Mouse (Mus musculus) liver, embryonic 14.5 days (tissue): ENCODE results near the gene Iqgap2. TPM values are rescaled to one million over a fixed set of nuclear protein-coding genes. Genes with fewer than 3 reads are reported as not detected.

ENCODE experiments used
- ATAC-seq: fragments of 200-750 bp; cut with Nextera tagmentation; 2 replicates; pipeline ENCODE4 v1.8.0; 2017; ENCODE audit warnings: moderate number of reproducible peaks, mild to moderate bottlenecking, moderate library complexity; ENCODE audit not compliant: insufficient read depth
- DNase-seq, 3 experiments: peaks; one replicate each; pipeline ENCODE4 v3.0.0-alpha.2; 2012 to 2013; ENCODE audit warnings: low read depth in 3 of 3, low spot score in 3 of 3
- H3K27ac ChIP-seq: fragments of 300-500 bp; sonication (generic); 2 replicates; pipeline ENCODE4 v1.5.1; 2014; ENCODE audit warnings: moderate library complexity, mild to moderate bottlenecking, control low read depth, inconsistent platforms
- H3K27me3 ChIP-seq: fragments of 300-500 bp; sonication (generic); 2 replicates; pipeline ENCODE4 v1.6.1; 2014; ENCODE audit warnings: mild to moderate bottlenecking, low read length, moderate library complexity; ENCODE audit not compliant: control insufficient read depth, insufficient read depth
- H3K36me3 ChIP-seq: fragments of 300-500 bp; sonication (generic); replicated peaks from 2 replicates; pipeline ENCODE4 v1.6.1; 2014; ENCODE audit warnings: low read depth; ENCODE audit not compliant: control insufficient read depth, insufficient read depth
- H3K4me1 ChIP-seq, 2 experiments: fragments of 200-500 bp in 1 of 2; fragments of 300-500 bp in 1 of 2; sonication (generic) in 1 of 2; replicated peaks; 2 replicates each; pipeline ENCODE4 v1.6.1; 2012 to 2014; ENCODE audit warnings: antibody characterized with exemption in 1 of 2, inconsistent platforms in 1 of 2, low read length in 1 of 2; ENCODE audit not compliant: control insufficient read depth in 2 of 2, insufficient read depth in 2 of 2
- H3K4me2 ChIP-seq: fragments of 300-500 bp; sonication (generic); 2 replicates; pipeline ENCODE4 v1.6.1; 2014; ENCODE audit warnings: low read depth, mild to moderate bottlenecking, control low read depth, moderate library complexity
- H3K4me3 ChIP-seq, 2 experiments: fragments of 200-500 bp in 1 of 2; fragments of 300-500 bp in 1 of 2; sonication (generic) in 1 of 2; 2 replicates each; pipeline ENCODE4 v1.5.1; 2012 to 2014; ENCODE audit warnings: low read depth in 2 of 2, low read length in 2 of 2, mild to moderate bottlenecking in 2 of 2, control low read depth in 1 of 2, inconsistent platforms in 1 of 2, moderate library complexity in 1 of 2; ENCODE audit not compliant: insufficient read depth in 1 of 2
- H3K9ac ChIP-seq: fragments of 300-500 bp; sonication (generic); replicated peaks from 2 replicates; pipeline ENCODE4 v1.6.1; 2014; ENCODE audit warnings: mild to moderate bottlenecking, control low read depth, moderate library complexity
- H3K9me3 ChIP-seq: fragments of 300-500 bp; sonication (generic); 2 replicates; pipeline ENCODE4 v1.6.1; 2016; ENCODE audit warnings: low read length, mixed read lengths; ENCODE audit not compliant: control insufficient read depth
- CTCF ChIP-seq: IDR thresholded peaks from 2 replicates; pipeline ENCODE4 v1.5.1; 2016; ENCODE audit warnings: antibody characterized with exemption, low read depth, control low read depth
- EP300 ChIP-seq: IDR thresholded peaks from 2 replicates; pipeline ENCODE4 v1.6.1; 2016; ENCODE audit warnings: antibody characterized with exemption, low read depth
- whole genome bisulfite sequencing: fragments of 180-500 bp; shearing (Covaris S2); extraction: QIAGEN DNeasy Blood & Tissue Kit; methylation state at CpG from one replicate; pipeline ENCODE4 v1.1.7; 2014; ENCODE audit not compliant: insufficient replicate concordance; 5-methylcytosine and 5-hydroxymethylcytosine counted together
- polyA plus RNA-seq, 2 experiments: library from polyadenylated mRNA; depleted of rRNA in 1 of 2; stranded (reverse) in 1 of 2; unstranded in 1 of 2; fragments of >200 nt; fragmentation: Nextera tagmentation in 1 of 2; extraction: Ambion mirVana in 1 of 2; gene quantifications; 2 replicates each; pipeline versions ENCODE4 v1.2.1 to v1.2.3; 2012 to 2014

Iqgap2 gene
- polyA plus RNA-seq, 2 experiments: 10.8 to 11.8 TPM

- TF ChIP-seq EP300 (no peak), CTCF (no peak)
- Histone ChIP-seq H3K36me3 (no peaks in the 10 kb centered on the region), H3K4me1 (peaks cover 0 to 20% of the 10 kb centered on the region in 2 experiments; a peak in 2 of 4 replicates), H3K9ac (no peak overlapping the region), H3K4me3 (no peak overlapping the region), H3K27ac (no peak overlapping the region), H3K9me3 (no peaks in the 10 kb centered on the region), H3K4me2 (no peak overlapping the region), H3K27me3 (no peaks in the 10 kb centered on the region)
- ATAC-seq: no peak
- DNase-seq: no peak
- 63% methylated on average over 7 of the region's 7 CpGs for WGBS
Observed at GRCm38 (mm10) chr13:95887375-95887774, 4.3 kb downstream of the Iqgap2 start.

DNA sequence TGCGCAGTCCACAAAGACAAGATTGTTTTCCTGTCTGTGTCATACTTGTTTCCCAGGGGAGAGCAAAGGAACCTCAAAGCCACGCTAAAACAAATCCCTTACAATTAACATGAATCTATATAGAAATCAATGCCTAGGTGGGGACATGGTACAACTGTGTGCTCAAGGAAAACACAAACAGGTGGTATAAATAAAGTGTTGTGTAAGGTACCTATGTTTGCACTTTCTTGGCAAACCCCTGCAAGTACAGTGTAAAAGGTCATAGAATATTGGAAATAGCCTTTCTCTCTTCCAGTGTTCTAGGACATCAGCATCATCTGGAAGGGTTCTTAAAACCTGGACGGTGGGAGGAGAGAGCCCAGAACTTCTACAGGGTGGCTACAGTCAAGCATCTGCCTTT, 7.3 kb downstream of the Iqgap2 start:
- ATAC-seq: no peak; the same call in 1 of the 2 replicates
- no peak overlapping the region for H3K9ac ChIP-seq
- H3K27ac ChIP-seq: no peak overlapping the region
- WGBS: 70% methylated on average over 3 of the region's 3 CpGs
- no peaks in the 10 kb centered on the region for H3K9me3 ChIP-seq
- TF ChIP-seq EP300 (no peak), CTCF (no peak)
- no peak overlapping the region for H3K4me2 ChIP-seq
- DNase-seq: no peak
- no peaks in the 10 kb centered on the region for H3K36me3 ChIP-seq
- H3K27me3 ChIP-seq: no peaks in the 10 kb centered on the region
- H3K4me3 ChIP-seq: no peak overlapping the region
- peaks cover 0 to 16% of the 10 kb centered on the region in 2 experiments; a peak in 2 of 4 replicates for H3K4me1 ChIP-seq

DNA sequence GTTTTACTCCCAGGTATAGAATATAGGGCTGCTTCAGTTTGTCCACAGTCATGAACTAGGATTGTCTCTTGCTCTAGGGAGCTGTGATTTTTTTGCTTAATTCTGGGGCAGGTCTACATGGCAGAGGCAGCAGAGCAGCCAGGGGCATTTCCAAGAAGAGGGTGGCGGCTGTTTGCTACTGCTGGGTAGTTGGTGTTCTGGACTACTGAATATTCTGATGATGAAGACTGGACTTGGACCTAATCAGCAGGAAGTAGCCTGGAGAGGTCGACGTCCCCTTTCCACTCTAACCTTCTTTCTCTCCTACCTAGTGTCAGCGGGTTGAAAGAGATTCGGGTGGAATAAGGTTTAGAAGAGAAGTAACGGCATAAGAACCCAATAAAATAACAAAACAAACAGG, 9.7 kb downstream of the Iqgap2 start:
- H3K9me3 ChIP-seq: no peaks in the 10 kb centered on the region
- H3K36me3 ChIP-seq: no peaks in the 10 kb centered on the region
- ATAC-seq (no peak), DNase-seq (no peak)
- no peaks in the 10 kb centered on the region for H3K27me3 ChIP-seq
- TF ChIP-seq CTCF: no peak
- no peak for TF ChIP-seq EP300
- H3K4me2 ChIP-seq: no peak overlapping the region
- H3K4me3 ChIP-seq: no peak overlapping the region
- 59% methylated on average over 6 of the region's 6 CpGs for WGBS
- H3K4me1 ChIP-seq: peaks cover 0 to 8% of the 10 kb centered on the region in 2 experiments; a peak in 2 of 4 replicates
- H3K27ac ChIP-seq: no peak overlapping the region
- H3K9ac ChIP-seq: no peak overlapping the region

- H3K36me3 ChIP-seq: no peaks in the 10 kb centered on the region
- WGBS: 73% methylated on average over 9 of the region's 9 CpGs
- H3K9me3 ChIP-seq: no peaks in the 10 kb centered on the region
- peaks cover 0 to 8% of the 10 kb centered on the region in 2 experiments; a peak in 2 of 4 replicates for H3K4me1 ChIP-seq
- no peak for TF ChIP-seq EP300
- no peak for TF ChIP-seq CTCF
- H3K4me2 ChIP-seq: no peak overlapping the region
- H3K4me3 ChIP-seq: no peak overlapping the region
- H3K27me3 ChIP-seq: no peaks in the 10 kb centered on the region
- ATAC-seq (no peak), DNase-seq (no peak)
- H3K27ac ChIP-seq: no peak overlapping the region
- H3K9ac ChIP-seq: no peak overlapping the region
Observed at GRCm38 (mm10) chr13:95881427-95881826, 10.3 kb downstream of the Iqgap2 start.

- WGBS: 69% methylated on average over 6 of the region's 6 CpGs
- Histone ChIP-seq H3K9ac (no peak overlapping the region), H3K27ac (no peak overlapping the region), H3K4me1 (peaks cover 0 to 8% of the 10 kb centered on the region in 2 experiments; a peak in 2 of 4 replicates), H3K27me3 (no peaks in the 10 kb centered on the region), H3K4me3 (no peak overlapping the region), H3K4me2 (no peak overlapping the region), H3K9me3 (no peaks in the 10 kb centered on the region), H3K36me3 (no peaks in the 10 kb centered on the region)
- no peak for TF ChIP-seq CTCF
- TF ChIP-seq EP300: no peak
- ATAC-seq: no peak
- DNase-seq: no peak
Observed at GRCm38 (mm10) chr13:95880633-95881032, 11.1 kb downstream of the Iqgap2 start.
